Mouse (Mus musculus) liver, postnatal 0 days (tissue): ENCODE data around the gene Trp53bp1.

Experiments used
- CTCF ChIP-seq: sonication (generic); IDR thresholded peaks from 2 replicates; pipeline ENCODE4 v1.5.1; 2016; ENCODE audit warnings: antibody characterized with exemption, low read depth
- EP300 ChIP-seq: IDR thresholded peaks from 2 replicates; pipeline ENCODE4 v1.6.1; 2016; ENCODE audit warnings: antibody characterized with exemption, low read depth, mild to moderate bottlenecking

GRCm38 (mm10) chr2:121219177-121219576, 52.0 kb downstream of the Trp53bp1 start:
- no peak for TF ChIP-seq CTCF
- no peak for TF ChIP-seq EP300
